Mouse (Mus musculus) ES-E14 (cell line): ENCODE data around the gene Exoc6. TPM values are rescaled to one million over a fixed set of nuclear protein-coding genes. Genes with fewer than 3 reads are reported as not detected.

Experiments
- total RNA-seq: library from RNA; depleted of rRNA; stranded (reverse); fragments of 300-350 nt; gene quantifications from 2 replicates; pipeline ENCODE4 v1.2.3, GENCODE M21; 2012; rRNA removed

Exoc6 gene
- total RNA-seq, 1 experiment: 10.1 TPM

Other genes starting within 250 kb of the Exoc6 start
- gene Ide, start 212.6 kb upstream of the Exoc6 start, total RNA-seq: 44.8 and 47.3 TPM in 2 replicates
- gene Kif11, start 174.0 kb upstream of the Exoc6 start, total RNA-seq: 49.9 and 59.4 TPM in 2 replicates
- gene Hhex, start 115.6 kb upstream of the Exoc6 start, total RNA-seq: 1.9 and 2.1 TPM in 2 replicates
- gene Cyp26c1, start 135.2 kb downstream of the Exoc6 start, total RNA-seq: 0.31 and 0.32 TPM in 2 replicates
- 3.7 and 5.7 TPM in 2 replicates for gene Cyp26a1, start 147.4 kb downstream of the Exoc6 start, total RNA-seq